Mouse (Mus musculus): ENCODE results near the gene Arhgap22.

DNA sequence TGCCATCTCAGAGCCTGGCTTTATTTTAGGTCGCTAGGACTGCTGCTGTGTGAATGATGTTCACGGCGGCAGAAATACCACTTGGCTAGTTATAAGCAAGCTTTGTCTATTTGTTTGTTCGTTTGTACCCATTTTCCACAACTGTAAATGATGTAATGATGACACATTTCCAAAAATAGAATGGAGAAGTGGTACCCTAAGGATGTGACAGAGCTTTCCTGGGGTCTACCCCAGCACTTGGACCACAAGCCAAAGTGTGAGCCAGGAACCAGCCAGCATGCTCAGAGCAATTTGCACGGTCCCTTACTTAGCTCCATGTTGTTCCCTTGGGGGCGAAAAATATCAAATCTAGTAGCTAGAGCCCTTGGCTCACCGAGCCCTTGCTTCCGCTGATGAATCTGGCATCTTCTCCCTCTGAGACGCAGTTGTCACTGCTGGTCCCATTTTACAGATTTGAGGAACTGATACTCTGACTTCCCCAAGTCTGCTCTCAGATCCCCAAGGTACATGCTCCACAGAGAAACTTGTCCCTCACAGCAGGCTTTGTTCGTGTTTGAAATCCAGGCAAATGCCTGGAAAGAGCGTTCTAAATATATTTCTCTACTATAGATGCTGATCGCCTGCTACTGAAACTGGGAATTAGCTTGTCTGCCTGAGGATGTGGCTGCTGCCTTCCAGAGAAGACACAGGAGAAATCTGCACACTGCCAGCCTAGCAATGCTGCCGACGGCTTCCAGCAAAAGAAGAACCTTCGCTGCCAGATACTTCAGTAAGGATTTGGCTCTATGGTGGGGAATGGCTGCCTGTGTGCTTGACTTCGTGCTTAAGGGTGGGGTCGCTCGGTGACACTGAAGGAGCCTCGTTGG, 2.8 kb downstream of the Arhgap22 start:
- TF ChIP-seq MAFK (IDR thresholded peaks at IDR 0.05; ENCODE audit: insufficient read depth, low read depth, low read length), result no peak
- no peak for TF ChIP-seq HCFC1 (IDR thresholded peaks at IDR 0.05; ENCODE audit: borderline replicate concordance, insufficient read depth, low read length)
